Mouse (Mus musculus) liver, adult 2 months (tissue): ENCODE measurements around the gene Tmem143.

Experiments
- CTCF ChIP-seq: fragments of 200-500 bp; IDR thresholded peaks from 2 replicates; pipeline ENCODE4 v1.5.1; 2011; ENCODE audit warnings: low read depth, low read length, control low read depth
- POLR2A ChIP-seq: fragments of 200-500 bp; IDR thresholded peaks from 2 replicates; pipeline ENCODE4 v1.6.1; 2011; ENCODE audit warnings: low read length, control low read depth; ENCODE audit not compliant: insufficient read depth; ENCODE audit errors: extremely low read depth

DNA sequence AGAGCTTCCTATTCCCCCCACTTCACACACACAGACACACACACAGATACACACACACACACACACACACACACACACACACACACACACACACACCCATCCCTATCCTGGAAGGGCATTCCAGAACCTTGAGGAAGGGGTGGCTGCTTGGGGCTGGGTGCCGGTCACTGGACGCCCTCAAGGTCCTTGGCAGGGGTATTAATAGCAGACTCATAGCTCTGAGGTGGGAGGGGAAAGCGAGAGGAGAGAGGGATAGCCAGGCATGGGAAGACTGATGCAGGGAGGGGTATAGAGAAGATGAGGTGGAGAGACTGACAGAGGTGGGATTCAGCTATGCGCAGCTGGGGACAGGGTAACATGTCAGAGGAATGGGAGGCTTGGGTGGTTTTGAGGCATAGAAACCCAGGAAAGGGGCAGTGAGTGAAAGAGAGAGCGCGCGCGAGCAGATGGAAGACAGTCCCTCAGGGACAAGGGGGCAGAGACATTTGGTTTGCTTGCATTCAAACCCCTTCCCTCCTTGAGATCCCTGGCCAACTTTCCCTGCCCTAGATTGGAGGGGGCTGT lies 27.6 kb upstream of the Tmem143 start:
- TF ChIP-seq POLR2A (no peak), CTCF (no peak)
